Mouse (Mus musculus): Measurements from ENCODE around the gene Btf3. TPM values are rescaled to one million over a fixed set of nuclear protein-coding genes. Genes with fewer than 3 reads are reported as not detected.
A peak's percentile ranks its signal among the peaks of the same experiment; 100 is the strongest.

Btf3 gene
- total RNA-seq, 2 experiments from 2014 or later = 160 to 170 TPM

- Histone ChIP-seq H3K27ac (no peak overlapping the region), H3K4me3 (no peak overlapping the region; the same call in 1 of the 2 replicates)
- peak; percentile 72 to 78 for DNase-seq (ENCODE audit: extremely low spot score in 1 of 2, low spot score in 2 of 2)
- TF ChIP-seq CTCF (IDR thresholded peaks at IDR 0.05) = peak; percentile 66
- intact Hi-C loops (cut with DNase I) = no loop called here
Observed at GRCm38 (mm10) chr13:98298833-98299758, 17.7 kb downstream of the Btf3 start.

- TF ChIP-seq CTCF (IDR thresholded peaks at IDR 0.05) = peak; percentile 5; the same call in 1 of the 2 replicates
- no peak for DNase-seq (ENCODE audit: extremely low spot score in 1 of 2, low spot score in 2 of 2)
- Histone ChIP-seq H3K27ac (no peak overlapping the region), H3K4me3 (no peak overlapping the region)
- intact Hi-C loops (cut with DNase I) = no loop called here
Observed at GRCm38 (mm10) chr13:98297883-98298482, 18.8 kb downstream of the Btf3 start.

GRCm38 (mm10) chr13:98296072-98296471, 20.7 kb downstream of the Btf3 start:
- DNase-seq (ENCODE audit: extremely low spot score in 1 of 2, low spot score in 2 of 2) = no peak
- H3K27ac ChIP-seq = no peak overlapping the region
- no peak for TF ChIP-seq CTCF (IDR thresholded peaks at IDR 0.05)
- intact Hi-C loops (cut with DNase I) = no loop called here
- H3K4me3 ChIP-seq = no peak overlapping the region

GRCm38 (mm10) chr13:98291712-98292111, 25.1 kb downstream of the Btf3 start:
- TF ChIP-seq CTCF (IDR thresholded peaks at IDR 0.05) = no peak
- Histone ChIP-seq H3K4me3 (no peak overlapping the region), H3K27ac (no peak overlapping the region)
- intact Hi-C loops (cut with DNase I) = no loop called here
- DNase-seq (ENCODE audit: extremely low spot score in 1 of 2, low spot score in 2 of 2) = no peak

GRCm38 (mm10) chr13:98290719-98291118, 26.1 kb downstream of the Btf3 start:
- Histone ChIP-seq H3K4me3 (no peak overlapping the region), H3K27ac (no peak overlapping the region)
- peak; percentile 41 for TF ChIP-seq CTCF (IDR thresholded peaks at IDR 0.05)
- no peak for DNase-seq (ENCODE audit: extremely low spot score in 1 of 2, low spot score in 2 of 2)
- intact Hi-C loops (cut with DNase I) = no loop called here

- DNase-seq (ENCODE audit: extremely low spot score in 1 of 2, low spot score in 2 of 2) = no peak
- TF ChIP-seq CTCF (IDR thresholded peaks at IDR 0.05) = no peak
- Histone ChIP-seq H3K27ac (no peak overlapping the region), H3K4me3 (no peak overlapping the region)
- intact Hi-C loops (cut with DNase I) = no loop called here
Observed at GRCm38 (mm10) chr13:98280990-98281650, 35.7 kb downstream of the Btf3 start.

GRCm38 (mm10) chr13:98279686-98280085, 37.1 kb downstream of the Btf3 start, which contains the start of gene Gm21976:
Gene Gm21976 (plus strand): TSS chr13:98279887.
- TF ChIP-seq CTCF (IDR thresholded peaks at IDR 0.05) = no peak
- Histone ChIP-seq H3K4me3 (no peak within 1 kb of the TSS), H3K27ac (no peak within 1 kb of the TSS)
- DNase-seq (ENCODE audit: extremely low spot score in 1 of 2, low spot score in 2 of 2) = no peak
- intact Hi-C loops (cut with DNase I) = no loop called here

GRCm38 (mm10) chr13:98277501-98277900, 39.3 kb downstream of the Btf3 start:
- no peak for TF ChIP-seq CTCF (IDR thresholded peaks at IDR 0.05)
- H3K27ac ChIP-seq = no peak overlapping the region
- no peak for DNase-seq (ENCODE audit: extremely low spot score in 1 of 2, low spot score in 2 of 2)
- no peak overlapping the region for H3K4me3 ChIP-seq
- intact Hi-C loops (cut with DNase I) = no loop called here

GRCm38 (mm10) chr13:98276253-98276652, 40.6 kb downstream of the Btf3 start:
- H3K27ac ChIP-seq = no peak overlapping the region
- TF ChIP-seq CTCF (IDR thresholded peaks at IDR 0.05) = no peak
- no peak for DNase-seq (ENCODE audit: extremely low spot score in 1 of 2, low spot score in 2 of 2)
- intact Hi-C loops (cut with DNase I) = no loop called here
- H3K4me3 ChIP-seq = no peak overlapping the region

GRCm38 (mm10) chr13:98275646-98276045, 41.2 kb downstream of the Btf3 start:
- DNase-seq (ENCODE audit: extremely low spot score in 1 of 2, low spot score in 2 of 2) = no peak
- TF ChIP-seq CTCF (IDR thresholded peaks at IDR 0.05) = no peak
- intact Hi-C loops (cut with DNase I) = no loop called here
- H3K4me3 ChIP-seq = no peak overlapping the region
- H3K27ac ChIP-seq = no peak overlapping the region

GRCm38 (mm10) chr13:98274023-98274422, 42.8 kb downstream of the Btf3 start:
- DNase-seq (ENCODE audit: extremely low spot score in 1 of 2, low spot score in 2 of 2) = no peak
- no peak overlapping the region for H3K4me3 ChIP-seq
- TF ChIP-seq CTCF (IDR thresholded peaks at IDR 0.05) = no peak
- no peak overlapping the region for H3K27ac ChIP-seq
- intact Hi-C loops (cut with DNase I) = no loop called here

- peak overlapping the region; percentile 91 for H3K4me3 ChIP-seq
- intact Hi-C loops (cut with DNase I) = loop anchor here (5.0 kb wide), 1 partner anchor 1127 kb away; the partner anchor contains the start of genes Gfm2 and Nsa2
- H3K27ac ChIP-seq = no peak overlapping the region
- no peak for DNase-seq (ENCODE audit: extremely low spot score in 1 of 2, low spot score in 2 of 2)
- TF ChIP-seq CTCF (IDR thresholded peaks at IDR 0.05) = no peak
Observed at GRCm38 (mm10) chr13:98264111-98264510, 52.7 kb downstream of the Btf3 start.
